Mouse (Mus musculus) regulatory T cell (primary cell): ENCODE results near the gene Dnajb8.

Experiments
- in situ Hi-C: fragments of 300-600 bp; cut with MboI, MseI; formaldehyde crosslinking; loops from one replicate; pipeline ENCODE4 v1.15.1; 2025; ENCODE audit warnings: high pct_unique_total_duplicates

Gene Dnajb8

DNA sequence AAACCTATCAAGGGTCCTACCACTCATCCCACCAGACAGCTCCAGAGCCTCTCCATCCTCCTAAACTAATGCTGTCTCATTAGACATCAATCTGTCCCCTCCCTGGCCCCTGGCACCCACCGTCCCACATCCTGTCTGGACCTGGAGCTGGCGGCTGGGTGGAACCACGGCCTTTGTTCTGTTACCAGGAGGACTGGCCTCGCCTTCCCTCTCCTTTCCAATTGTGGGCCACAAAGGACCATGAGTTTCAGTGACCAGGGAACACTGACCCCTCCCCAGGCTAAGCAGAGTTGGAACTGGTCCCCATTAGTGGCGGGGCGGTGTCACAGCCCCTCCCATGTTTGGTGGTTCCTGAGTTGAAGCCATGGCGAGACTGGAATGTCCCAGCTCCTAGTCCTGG lies 5.5 kb downstream of the Dnajb8 start:
- in situ Hi-C loops = no loop called here

DNA sequence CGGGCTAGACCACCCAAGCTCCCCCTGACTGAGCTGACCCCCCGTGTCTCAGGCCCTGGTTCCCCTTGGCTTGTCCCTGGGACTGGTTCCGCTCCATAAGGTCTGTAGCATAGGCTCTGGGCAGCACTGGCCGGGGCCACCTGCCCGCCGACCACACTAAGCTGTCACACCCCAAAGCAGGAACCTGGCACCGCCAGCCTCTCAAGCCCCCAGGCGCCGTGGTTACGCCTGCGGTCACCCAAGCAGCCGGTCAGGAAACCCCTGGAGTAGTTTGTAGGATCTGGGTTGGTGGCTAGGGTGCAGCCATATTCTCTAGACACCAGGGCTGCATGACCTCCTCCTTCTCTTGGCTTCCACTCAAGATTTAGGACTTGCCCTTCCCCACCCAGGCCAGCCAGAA lies 7.2 kb downstream of the Dnajb8 start:
- in situ Hi-C loops = no loop called here

DNA sequence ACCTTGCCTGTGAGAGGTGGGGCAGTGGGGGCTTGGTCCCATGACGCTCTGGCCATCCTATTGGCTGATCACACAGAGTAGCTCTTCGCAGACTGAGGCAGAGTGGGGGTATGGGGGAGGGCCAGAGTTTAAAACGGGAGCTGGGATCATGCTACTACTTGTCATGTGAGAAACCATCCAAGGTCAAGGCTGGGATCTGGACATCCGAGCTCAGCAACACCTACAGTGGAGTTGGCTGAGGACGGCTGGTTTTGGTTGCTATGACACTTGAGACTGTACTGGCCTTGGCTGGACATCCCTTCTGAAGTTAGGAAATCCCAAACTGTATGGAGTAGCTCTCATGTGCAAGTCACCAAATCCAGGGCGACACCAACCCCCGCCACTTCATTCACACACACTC lies 9.8 kb downstream of the Dnajb8 start:
- in situ Hi-C loops = no loop called here

DNA sequence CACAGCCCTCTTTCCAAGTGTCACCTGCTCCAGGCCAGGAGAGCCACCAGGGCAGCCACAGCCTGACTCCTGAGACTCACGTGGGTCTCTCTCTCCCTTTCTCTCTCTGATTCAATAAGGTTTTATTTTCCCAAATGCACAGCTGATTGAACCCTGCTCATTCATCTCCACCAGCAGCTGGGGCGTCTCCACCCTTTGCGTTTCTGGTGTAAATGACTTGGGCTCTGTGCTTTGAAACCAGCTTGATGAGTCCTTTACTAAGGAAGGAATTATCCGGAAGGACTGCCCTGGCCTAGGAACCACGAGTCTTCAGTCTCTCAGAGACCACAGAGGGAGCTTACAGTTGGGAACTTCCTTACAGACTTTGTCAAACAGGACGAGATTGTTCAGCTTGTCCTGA lies 10.2 kb downstream of the Dnajb8 start:
- in situ Hi-C loops = no loop called here

- in situ Hi-C loops = no loop called here
Measured at GRCm38 (mm10) chr6:88233996-88234395, 11.9 kb downstream of the Dnajb8 start.

- in situ Hi-C loops = no loop called here
Measured at GRCm38 (mm10) chr6:88235461-88235860, 13.4 kb downstream of the Dnajb8 start.

DNA sequence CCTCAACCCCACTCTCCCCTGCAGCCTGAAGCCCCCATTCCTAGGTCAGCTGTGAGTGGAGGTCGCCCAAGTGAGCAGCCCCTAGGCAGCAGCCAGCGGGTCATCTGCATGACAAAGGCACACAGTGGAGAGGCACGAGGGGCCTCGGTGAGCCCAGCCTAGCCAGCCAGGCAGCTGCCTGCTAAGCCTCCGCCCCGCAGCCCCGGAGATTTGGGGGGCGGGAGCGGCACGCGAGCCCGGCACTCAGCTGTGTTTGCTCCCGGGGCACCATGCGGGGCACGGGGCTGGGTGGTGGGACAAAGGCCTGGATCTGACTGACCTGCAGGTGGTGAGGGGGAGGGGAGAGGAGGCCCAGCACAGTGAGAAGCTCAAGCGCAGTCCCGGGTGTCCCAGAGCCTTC lies 13.9 kb downstream of the Dnajb8 start:
- in situ Hi-C loops = no loop called here

DNA sequence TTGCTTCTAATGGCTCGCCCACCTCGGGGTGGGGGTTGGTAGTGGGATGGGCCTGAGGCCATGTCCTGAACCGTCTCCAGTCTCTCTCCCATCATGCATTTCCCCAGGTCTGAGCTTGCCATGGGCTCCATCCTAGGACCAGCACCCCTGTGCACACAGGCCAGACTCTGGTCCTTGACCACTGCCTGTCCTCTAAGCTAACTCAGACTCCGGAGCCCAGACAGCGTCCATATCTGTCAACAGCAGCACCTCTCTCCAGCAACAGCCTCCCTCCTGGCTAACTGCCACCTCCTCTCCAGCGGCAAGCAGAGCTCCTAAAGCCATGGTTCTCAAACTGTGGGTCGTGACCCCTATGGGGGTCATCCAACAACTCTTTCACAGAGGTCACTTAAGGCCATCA lies 14.4 kb downstream of the Dnajb8 start:
- in situ Hi-C loops = no loop called here

- in situ Hi-C loops = no loop called here
Measured at GRCm38 (mm10) chr6:88242604-88243003, 20.5 kb downstream of the Dnajb8 start.

GRCm38 (mm10) chr6:88249231-88249630 lies 27.2 kb downstream of the Dnajb8 start:
- in situ Hi-C loops = no loop called here

- in situ Hi-C loops = no loop called here
Measured at GRCm38 (mm10) chr6:88251396-88251795, 29.3 kb downstream of the Dnajb8 start.

DNA sequence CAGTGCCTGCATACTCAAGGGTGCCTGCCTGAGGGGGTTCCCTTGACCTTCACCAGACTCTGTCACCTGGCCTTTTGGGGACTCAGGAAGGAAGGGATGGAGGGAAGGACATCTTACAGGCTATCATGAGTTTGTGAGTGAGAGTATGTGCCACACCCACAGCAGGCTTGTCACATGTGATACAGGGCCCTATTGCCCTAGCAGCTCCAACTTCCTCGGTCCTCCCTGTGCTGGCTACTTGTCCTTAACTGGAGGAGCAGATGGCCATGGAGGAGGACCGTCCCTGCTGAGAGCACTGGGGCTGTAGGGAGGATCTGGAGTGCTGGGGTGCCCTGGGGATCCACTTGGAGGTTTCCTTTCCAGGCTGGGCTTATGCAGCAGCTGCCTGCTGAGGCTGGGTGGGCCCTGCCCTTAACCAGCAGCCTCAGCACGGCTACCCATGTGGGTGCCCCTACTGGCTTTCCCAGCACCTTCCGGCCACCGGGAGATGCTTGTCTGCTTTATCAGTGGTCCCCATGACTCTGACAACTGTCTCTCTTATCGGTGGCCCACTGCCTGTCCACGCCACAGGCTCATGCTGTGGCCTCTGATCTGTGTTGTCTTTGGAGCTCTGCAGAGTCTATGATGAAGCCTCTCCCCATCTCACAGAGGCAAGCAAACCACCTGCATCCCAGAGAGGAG lies 29.9 kb downstream of the Dnajb8 start:
- in situ Hi-C loops = no loop called here

DNA sequence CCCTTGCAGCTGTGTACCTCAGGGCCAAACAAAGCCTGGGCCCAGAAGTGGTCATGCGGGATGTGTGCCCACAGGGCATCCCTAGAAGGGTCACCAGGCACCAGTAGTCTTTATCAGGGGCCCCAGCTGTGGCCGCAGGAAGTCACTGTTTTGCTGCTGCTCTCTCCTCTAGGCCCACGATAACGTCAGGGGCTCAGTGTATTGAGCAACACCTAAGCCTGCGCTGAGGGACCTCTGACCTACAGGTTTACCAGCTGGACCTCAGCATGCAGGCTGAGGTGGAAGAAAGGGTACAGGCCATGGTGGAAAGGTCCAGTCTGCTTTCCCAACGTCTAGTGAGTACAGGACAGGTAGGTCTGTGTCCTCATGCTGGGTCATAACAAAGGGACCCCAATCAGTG lies 32.0 kb downstream of the Dnajb8 start:
- in situ Hi-C loops = no loop called here

DNA sequence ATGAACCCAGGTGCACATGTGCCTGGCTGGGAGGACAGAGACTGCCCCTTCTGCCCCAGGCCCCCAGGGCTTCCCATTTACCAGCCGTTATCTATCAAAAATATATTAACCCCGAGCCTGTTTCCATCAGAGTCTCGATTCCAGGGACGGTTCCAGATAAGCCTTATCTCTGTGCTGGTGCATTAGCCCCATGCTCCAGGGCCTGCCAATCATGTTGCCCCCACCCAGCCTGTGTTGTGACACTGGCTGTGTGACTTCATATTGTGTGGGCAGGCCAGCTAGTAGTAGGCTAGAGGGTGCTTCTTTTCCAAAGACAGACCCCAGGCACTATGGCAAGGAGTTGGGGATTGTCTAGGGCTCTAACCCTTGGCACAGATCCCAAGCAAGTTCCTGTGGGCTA lies 33.4 kb downstream of the Dnajb8 start:
- in situ Hi-C loops = no loop called here

DNA sequence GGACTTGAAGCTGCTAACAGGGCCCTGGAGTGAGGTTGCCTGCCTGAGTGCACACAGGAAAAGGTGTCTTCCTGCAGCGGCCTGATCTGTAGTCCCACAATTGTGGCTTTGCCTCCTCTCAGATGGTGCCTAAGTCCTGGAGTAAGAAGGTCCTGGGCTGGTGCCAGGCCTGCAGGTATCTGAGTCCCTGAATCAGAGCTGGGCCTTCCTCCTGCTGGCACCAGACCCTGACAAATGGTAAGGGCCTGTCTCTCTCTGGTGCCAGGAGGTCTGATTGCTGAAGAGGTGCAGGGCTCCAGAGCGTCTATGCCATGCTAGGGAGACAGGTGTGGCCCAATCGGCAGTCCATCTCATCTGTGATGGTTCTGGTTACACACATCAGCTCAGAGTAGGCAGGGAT lies 37.6 kb downstream of the Dnajb8 start:
- in situ Hi-C loops = no loop called here

DNA sequence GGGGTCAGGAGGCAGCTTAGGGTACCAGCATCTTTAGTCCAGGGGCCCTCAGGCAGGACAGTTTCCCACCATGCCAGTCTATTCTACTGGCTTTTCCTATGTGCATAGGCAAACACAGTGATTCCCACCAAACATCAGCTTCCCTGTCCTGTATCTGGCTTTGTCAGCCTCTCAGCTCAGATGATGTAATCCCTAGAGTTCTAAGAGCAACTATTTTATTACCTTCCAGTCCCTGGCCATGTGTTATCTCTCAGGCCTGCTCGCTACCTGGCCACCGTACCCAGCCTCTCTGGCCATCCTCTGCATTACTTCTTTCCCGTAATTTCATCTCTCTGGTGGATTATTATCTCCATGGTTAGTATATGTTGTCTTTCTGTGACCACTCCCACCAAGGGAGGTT lies 38.6 kb downstream of the Dnajb8 start:
- in situ Hi-C loops = no loop called here

- in situ Hi-C loops = no loop called here
Measured at GRCm38 (mm10) chr6:88262160-88262559, 40.1 kb downstream of the Dnajb8 start.

- in situ Hi-C loops = no loop called here
Measured at GRCm38 (mm10) chr6:88265355-88265754, 43.3 kb downstream of the Dnajb8 start.

DNA sequence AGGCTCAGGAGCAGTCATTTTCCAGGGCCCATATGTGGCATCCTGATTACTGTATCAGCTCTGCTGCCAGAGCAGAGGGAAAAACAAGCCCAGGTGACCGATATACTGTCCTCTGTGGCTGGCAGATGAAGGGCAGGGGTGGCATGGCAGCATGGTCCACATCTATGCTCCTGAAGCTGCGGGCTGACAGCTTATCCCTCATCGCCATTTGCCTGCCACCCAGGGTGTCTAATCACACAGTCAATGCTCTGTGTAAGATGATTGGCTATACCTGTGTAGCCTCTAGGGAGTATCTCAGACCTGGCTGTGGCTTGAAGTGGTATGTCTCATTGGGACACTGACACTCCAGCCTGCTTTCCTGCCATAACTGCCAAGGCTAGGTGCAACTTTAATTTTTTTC lies 44.0 kb downstream of the Dnajb8 start:
- in situ Hi-C loops = no loop called here

DNA sequence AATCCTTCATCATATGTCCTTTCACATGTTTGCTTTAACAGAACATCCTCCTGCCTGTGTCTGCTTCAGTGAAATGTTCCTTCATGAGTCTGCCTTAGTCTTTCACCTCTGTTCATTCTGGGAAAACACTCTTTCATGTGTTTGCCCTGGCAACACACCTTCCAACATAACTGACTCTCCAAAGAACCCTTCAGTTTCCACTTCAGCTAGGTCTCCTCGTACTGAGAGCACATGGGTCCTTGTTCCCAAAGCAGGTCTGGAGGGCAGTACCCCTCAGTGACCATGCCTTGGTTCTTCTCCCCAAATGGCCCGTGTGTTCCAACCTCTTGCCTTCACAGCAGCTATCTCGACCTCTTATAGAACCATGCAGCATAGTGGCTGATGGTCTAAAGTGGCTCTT lies 45.0 kb downstream of the Dnajb8 start:
- in situ Hi-C loops = no loop called here

- in situ Hi-C loops = no loop called here
Measured at GRCm38 (mm10) chr6:88267970-88268369, 45.9 kb downstream of the Dnajb8 start.

GRCm38 (mm10) chr6:88274623-88275022 lies 52.6 kb downstream of the Dnajb8 start:
- in situ Hi-C loops = no loop called here

- in situ Hi-C loops = no loop called here
Measured at GRCm38 (mm10) chr6:88276221-88276620, 54.2 kb downstream of the Dnajb8 start.

DNA sequence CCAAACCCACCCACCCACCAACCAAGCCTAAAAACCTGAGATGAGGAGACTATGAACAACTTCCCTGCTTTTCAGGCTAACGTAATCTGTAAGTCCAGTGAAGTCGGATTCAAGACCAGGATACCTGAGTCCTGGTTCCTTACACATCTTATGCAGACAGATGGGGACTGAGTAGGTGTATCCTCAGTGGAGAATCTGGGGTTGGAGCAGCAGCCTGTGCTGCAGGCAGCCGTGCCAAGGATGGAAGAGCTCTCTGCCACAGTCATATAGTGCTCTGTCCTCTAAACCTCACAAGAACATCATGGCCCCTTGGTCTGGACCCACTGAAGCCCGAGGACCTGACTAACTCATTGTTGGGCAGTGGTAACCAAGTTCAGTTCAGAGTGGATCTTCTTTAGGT lies 55.2 kb downstream of the Dnajb8 start:
- in situ Hi-C loops = no loop called here
